Mouse (Mus musculus) layer of hippocampus, adult 9-11 months (tissue): ENCODE results near the gene Pkp1.
A peak's percentile ranks its signal among the peaks of the same experiment; 100 is the strongest.

Source experiments
- DNase-seq: peaks from one replicate; pipeline ENCODE4 v3.0.0; 2022

Pkp1 gene

DNA sequence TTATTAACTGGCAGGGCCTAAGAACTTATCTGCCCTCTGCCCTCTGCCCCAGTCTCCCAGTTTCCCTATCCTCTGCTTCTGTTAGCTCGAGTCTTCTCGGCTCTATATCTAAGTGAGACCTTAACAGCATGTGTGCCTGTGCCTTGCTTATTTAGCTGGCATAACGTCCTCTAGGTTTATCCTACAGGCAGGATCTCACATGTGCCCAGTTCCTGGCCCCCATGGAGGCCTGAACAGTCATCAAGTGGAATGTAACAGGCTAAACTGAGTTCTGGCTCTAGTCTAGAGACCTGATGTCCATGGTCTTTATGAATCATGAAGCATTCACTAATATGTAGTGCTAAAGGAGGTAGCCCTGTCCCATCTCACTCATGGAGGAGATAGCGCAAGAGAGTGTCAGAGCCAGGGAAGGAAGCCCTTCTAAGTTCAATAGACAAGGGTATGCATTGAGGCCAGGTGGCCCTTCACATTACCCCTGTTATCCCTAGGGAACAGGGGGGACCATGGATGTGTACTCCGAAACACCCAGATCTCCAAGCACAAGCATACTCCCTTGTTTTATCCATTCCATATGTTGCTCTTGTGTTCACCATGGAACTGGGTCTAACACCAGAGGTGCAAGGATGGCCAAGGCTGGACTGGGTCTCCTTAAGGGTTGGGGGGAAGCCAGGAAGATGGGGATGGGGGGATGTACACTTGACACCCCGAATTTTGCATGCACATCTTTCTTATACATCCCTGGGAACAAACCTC lies 64.2 kb downstream of the Pkp1 start:
- DNase-seq, result no peak

DNA sequence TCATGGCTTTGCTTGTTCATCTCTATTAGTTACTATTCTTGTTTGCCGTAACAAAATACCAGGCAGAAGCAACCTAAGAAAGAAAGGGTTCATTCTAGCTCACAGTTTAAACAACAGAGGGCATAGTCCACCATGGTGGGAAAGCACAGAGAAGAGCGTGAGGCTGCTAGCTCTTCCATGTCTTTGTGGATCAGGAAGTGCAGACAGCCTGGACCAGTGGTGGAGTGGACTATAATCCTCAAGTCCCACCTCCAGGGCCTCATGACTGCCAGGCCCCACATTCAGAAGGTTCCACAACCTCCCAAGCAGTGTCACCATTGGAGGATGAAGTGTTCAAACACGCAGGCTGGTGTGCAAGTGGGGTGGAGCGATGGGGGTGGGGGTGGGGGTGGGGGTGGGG lies 65.8 kb downstream of the Pkp1 start:
- DNase-seq, result no peak

DNA sequence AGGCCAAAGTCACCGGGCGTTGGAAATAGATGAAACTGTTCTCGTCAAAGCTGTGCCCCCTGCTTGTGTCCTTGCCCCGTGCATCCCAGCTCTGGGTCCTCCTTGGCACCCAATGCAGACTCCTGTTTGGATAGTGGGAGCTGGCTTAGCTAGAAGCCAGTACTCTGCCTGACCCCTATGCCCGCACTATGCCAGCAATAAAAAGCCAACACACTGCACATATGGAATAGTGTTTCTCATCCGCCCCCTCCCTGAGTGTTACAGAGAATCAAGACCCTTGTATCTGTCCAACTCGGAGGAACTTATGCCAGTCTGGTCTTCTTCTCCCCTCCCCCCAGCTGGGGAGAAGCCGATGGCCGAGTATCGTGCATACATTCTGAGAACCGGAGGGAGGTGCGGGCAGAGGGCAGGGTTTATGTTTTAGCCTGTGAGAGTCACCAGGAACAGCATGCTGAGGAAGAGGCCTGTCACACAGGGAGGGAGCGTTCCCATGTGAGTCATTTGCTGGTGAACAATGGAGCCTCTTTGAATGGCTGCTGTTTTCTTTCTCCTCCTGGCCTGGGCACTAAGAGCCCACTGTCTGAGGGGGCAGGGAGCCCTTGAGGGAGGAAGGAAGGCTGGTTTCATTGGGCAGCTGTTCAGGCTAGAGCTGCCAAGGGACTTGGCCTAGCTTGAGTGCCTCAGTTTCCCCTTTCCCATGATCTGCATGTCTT lies 66.8 kb downstream of the Pkp1 start:
- peak; percentile 69 for DNase-seq

DNA sequence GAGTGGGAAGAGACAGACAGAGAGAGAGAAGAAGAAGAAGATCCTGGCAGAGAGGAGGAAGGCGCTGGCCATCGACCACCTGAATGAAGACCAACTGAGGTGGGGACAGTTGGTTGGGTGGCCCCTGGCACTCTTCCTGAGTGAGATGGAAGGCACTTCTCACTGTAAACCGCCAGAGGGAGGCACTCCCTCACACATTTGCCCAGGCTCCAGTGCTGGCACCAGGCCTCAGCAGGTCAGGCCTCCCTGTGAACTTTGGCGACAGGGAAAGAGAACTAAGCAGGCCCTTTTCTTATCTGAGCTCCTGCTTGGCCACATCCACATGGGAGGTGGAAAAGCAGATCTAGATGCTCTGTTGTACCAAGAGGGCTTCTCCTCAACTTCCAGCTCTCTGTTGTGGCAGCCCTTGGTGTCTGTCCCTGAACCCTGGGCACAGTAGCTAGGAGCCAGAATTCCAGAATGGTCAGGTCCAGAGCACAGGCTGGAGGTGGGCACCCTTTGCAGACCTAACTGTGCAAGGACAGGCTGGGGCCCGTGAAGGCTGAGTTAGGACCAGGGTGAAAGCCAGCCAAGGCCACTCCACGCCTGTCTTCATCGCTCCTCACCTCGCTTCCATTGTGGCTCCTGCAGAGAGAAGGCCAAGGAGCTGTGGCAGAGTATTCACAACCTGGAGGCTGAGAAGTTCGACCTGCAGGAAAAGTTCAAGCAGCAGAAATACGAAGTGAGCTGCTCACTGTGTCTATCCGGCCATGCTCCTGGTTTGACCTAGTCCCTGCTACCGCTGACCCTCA lies 68.1 kb downstream of the Pkp1 start:
- peak; percentile 44 for DNase-seq

DNA sequence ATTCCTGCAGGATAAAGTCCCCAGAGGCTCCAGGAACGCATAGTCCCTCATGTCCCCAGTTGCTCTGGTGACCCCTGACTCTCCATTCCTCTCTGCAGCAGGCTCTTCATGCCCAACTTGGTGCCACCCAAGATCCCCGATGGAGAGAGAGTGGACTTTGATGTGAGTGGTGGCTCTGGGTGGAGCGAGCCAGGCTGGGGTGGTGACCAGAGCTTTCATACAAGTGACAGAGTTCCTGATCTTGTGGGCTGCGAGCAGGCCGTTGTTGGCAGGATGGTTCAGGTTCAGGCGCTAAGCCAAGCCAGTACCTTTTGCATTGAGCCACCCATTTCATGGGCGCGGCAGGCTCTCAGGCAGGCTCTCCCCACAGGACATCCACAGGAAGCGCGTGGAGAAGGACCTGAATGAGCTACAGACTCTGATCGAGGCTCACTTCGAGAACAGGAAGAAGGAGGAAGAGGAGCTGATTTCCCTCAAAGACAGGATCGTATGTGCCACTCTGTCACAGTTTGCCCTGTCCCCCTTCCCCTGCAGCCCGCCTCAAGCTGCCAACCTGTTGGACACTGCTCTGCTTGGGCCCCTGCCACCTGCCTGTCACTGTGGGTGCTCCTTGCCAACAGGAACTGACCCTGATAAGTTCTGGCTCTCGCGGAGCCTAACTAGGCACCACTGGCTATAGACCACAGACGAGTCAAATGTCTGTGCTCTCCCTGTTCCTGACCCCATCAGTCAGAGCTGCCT lies 71.2 kb downstream of the Pkp1 start:
- no peak for DNase-seq

DNA sequence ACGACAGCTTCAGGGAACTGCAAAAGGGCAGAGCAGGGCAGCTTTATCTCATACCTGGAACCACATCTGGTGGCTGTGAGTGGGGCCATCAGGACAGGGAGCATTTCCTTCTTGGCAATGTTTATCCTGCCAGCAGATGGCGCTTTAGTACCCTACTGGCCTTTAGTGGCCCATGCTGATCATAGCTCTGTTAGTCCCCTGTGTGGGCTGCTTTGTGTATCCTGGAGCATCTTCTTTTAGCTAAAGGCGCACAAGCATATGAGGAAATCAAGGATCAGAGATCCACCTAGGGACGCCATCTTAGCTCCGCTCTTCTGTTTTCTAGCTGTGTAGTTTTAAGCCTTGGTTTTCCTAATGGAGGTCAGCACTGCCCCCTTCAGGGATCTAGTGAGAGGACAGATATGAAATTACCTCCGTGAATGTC lies 71.9 kb downstream of the Pkp1 start:
- DNase-seq, result no peak

DNA sequence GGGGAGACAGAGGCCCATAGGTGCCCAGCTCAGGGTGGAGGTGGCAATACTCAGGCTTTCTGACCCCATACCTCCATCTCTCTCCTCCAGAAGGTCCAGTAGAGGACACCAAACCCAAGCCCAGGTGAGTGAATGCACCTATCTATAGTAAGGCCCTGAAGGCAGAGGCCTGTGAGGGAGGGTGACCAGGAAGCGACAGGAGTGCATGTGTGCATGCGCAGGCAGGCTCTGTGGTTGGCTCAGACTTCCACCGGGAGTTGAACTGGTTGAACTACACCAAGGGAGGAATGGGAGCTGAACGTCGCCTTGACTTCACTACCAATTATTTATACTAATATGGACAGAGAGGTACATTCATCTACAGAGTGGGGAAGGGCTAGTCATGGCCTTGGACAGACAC lies 72.4 kb downstream of the Pkp1 start:
- DNase-seq, result no peak

DNA sequence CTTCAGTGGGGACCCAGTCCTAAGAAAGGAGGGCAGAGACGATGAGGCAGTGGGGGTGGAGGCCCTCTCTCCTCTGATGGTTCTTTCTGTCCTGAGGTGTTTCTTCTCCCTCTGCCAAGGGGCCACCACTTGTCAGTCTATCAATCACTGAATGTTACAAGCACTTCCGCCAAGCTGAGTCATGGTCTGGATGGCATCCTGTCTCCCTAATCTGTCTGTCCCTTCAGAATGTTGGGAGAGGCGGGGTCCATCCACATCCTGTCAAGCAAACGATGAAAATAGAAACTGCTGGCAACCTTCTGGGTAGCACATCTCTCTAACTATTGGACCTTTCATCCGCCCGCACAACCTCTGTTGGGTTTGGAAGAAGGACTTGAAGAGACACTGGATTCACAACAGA lies 74.5 kb downstream of the Pkp1 start:
- no peak for DNase-seq

DNA sequence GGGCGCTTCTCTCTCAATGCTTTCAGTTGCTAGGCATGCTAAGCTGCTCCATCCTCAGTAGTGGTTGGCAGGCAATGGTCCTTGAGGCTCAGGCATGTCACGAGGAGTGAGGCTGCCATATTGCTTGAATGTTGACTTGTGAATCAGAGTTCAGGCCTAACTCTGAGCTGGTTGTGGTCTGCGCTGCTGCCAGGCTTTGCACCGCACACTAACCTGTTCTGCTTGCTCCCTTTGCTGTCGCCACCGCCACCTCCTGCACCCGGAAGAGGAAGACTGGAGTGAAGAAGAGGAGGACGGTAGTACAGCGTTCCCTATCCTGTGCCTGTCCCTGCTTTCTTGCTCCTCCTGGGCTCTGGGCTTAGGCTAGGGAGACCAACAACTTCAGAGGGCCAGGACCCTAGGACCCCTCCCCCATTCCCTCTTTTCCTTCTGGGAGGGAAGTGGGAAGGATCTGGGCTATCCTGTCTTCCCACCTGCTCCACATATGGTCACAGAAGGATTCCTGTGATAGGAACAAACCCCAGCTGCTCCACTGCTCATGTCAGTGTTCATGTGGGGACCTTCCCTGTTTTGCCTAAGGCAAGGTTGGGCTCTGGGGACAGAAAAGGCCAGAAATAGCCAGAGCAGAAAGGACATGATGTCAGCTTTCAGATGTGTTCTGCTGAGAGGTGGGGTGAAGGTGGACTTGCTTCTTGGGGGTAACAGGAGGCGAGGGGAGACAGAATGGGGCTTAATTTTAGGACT lies 75.3 kb downstream of the Pkp1 start:
- no peak for DNase-seq

DNA sequence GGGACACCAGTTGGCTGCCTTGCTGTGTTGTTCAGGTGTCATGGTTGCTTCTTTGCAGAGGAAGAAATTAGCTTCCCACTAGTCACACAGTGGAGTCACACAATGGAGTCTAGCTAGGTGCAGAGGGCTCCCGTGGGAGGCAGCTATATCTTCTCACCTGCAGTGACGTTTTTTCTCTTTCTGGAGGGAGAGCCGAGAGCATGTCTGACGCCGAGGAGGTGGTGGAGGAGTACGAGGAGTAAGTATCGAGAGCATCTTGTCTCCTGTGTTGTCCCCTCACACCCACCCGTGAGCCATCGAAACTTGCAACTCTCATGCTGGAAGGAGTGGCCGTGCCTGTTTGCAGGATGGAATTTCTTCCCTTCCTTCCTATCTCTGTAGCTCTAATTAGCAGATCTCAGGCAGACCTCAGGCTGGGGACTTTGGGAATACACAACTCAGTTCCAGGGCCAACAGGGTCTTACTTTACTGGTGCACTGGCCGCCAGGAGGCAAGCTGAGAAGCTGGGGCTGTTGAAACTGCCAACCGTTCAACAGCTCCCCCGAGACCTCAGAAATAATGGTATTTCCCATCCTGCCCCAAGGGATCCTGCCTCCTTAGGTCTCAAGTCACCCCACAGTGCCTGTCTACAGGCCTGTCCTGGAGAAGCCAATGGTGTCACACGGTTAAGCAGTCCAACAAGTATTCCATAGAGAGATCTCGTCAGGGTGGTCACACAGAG lies 78.2 kb downstream of the Pkp1 start:
- no peak for DNase-seq

DNA sequence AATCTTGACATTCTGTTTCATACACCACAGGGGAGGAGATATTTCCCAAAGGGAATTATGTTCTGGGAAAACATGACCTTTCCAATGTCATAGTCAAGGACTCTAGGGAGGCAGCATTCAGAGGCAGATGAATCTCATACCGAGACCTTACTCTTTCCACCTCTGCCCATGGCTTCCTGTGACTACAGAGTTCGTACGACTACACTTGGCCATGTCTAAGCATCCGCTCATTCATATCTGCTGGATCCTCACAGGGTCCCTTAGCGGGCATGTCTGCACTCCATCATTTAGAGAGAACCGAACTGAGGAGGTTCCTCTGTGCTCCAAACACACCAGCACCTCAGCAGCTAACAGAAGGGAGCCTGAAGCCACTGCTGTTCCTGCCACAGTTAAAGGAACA lies 79.9 kb downstream of the Pkp1 start:
- DNase-seq, result no peak

DNA sequence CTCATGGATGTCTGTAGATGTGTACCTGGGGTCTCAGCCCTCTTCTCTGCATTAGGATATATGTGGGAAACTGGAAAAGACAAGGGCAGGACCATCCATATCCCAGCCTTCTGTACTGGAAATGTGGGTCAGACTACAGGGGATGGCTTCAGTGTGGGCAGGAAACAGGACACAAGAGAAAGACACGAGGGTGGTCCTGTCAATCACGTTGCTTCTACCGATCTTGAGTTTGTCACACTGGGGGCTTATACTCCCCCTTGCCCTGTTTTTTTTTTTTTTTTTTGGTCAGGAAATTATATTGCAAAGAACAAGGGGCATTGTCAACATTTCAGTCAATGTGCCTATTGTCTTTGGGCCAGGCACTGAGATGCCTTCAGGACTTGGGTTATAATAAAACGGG lies 80.4 kb downstream of the Pkp1 start:
- no peak for DNase-seq

DNA sequence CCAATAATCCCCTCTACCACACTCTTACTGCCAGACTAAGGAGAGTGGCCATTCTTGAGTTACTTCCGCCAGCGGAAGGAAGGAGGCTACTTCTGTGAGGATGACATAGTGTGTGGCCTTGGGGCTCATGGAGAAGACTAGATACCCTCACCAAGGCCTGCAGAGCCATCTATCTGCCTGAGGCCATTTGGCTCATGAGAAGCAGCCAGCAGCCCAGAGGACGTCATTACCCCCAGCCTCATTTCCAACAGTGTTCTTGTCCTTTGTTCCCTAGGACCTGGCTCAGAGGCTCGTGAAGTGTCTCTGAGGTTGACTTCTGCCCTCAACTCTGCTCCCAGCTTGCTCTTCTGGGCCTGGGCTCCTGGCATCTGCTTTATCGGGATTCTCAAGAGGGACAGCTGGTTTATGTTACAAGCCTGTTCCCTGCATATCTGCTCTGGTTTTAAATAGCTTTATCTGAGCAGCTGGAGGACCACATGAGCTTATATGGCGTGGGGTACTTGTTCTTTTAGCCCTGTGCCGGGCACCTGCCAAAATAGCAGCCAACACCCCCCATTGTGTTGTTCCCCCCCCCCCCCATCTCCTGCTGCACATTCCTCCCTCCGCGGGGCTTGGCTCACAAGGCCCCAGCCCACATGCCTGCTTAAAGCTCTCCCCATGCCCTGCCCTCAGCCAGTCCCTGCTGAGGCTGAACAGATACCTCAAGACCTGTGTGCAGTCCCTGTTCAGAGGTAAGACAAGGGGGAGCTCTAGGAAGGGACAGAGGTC lies 83.1 kb downstream of the Pkp1 start, which contains the start of gene Tnnt2:
TSS of gene Tnnt2 (plus strand) at position 639 of the 768 bp plus-strand sequence.
- peak; percentile 23 for DNase-seq

DNA sequence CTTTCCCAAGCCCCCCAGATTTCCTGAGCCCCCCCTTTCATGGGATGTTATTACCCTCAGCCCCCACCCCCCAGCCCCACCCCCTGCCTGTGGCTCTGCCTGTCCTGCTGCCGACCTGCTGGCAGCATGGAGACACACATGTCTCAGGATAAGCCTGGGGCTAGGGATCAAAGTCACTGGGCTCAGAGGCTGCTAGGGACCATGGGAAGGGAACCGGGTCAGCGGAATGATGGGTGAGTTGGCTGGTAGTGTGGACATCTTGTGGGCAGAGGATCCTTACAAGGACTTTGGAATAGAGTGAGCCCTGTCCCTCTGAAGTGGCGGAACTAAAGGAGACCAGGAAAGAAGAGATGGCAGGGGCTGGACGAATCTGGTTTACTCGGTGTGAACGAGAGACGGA lies 84.0 kb downstream of the Pkp1 start:
- DNase-seq, result no peak

DNA sequence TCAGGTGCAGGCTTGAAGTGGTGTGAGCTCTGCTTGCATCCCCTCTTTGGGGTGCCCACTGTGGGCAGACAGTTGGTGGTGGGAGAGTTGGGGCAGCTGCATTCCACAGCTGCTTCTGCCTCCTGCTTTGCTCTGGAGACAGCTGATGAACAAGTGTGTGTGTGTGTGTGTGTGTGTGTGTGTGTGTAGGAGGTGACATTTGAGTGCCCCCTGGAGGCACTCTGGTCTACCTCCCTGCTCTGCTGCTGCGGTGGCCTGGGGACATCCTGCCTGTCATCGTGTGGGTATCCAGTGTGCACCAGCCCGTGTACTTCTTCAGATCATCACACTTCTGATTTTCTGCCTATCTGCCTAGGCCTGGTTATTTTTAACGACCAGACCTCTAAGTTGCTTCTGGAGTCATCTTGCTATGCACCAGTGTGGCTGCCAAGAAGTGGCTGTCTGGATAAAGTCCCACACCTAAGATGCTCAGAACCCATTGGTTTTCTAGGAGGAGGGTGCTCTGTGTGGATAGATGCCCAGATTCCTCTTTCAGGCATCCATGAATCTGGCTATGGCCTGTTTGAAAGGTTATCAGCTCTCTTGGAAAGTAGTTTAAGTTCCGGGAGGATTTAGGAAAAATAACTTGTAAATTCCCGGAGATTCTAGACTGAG lies 84.7 kb downstream of the Pkp1 start:
- no peak for DNase-seq

DNA sequence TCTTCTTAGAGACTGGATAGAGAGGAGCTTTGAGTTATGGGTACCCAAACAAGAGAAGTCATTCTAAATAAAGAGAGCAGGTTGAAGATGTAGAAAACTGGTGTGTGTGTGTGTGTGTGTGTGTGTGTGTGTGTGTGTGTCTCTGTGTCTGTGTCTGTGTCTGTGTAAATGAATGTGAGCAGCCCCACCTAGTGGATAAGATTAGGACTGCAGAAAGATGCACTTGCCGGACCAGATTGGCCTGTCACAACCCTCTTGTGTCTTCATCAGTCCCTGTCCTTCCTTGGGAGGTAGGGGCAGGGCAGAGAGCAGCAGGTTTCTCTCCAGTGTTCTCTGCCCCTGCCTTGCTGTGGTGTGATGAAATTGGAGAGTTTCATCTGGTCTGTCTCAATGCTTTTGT lies 90.1 kb downstream of the Pkp1 start:
- peak; percentile 41 for DNase-seq

DNA sequence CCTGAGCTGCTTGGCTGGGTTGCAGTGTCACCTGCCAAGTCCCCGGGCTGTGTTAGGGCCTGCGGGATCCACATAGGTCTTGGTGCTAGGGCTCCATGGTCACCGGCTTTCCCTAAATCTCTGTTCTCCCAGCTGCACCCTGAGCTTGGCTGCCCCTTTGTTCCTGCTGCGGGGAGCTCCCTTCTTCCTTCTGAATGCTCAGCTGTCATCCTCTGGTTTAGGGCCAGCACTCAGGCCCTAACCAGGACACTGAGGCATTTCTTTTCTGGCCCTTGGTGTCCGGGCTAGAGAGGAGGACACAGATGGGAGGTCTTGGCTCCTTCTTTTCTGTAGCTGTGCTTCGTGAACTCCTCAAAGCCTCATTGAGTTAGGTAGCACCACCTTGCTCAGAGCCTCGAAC lies 97.2 kb downstream of the Pkp1 start:
- no peak for DNase-seq
